Mouse (Mus musculus) ES-CJ7 (cell line): ENCODE measurements around the gene Rad51ap2.
A peak's percentile ranks its signal among the peaks of the same experiment; 100 is the strongest.

ENCODE experiments used
- DNase-seq: peaks from one replicate; pipeline ENCODE4 v3.0.0; 2011; ENCODE audit warnings: low read depth, low spot score

The Rad51ap2 gene

GRCm38 (mm10) chr12:11455549-11456194, at the start of gene Rad51ap2:
Rad51ap2 (plus strand) TSS chr12:11456079.
- DNase-seq: peak; percentile 95

- DNase-seq: no peak
Measured at GRCm38 (mm10) chr12:11407679-11408078, 48.2 kb upstream of the Rad51ap2 start.

- no peak for DNase-seq
Measured at GRCm38 (mm10) chr12:11418112-11418511, 37.8 kb upstream of the Rad51ap2 start.

GRCm38 (mm10) chr12:11427396-11427795, 28.5 kb upstream of the Rad51ap2 start:
- DNase-seq: no peak

- no peak for DNase-seq
Measured at GRCm38 (mm10) chr12:11433126-11433525, 22.8 kb upstream of the Rad51ap2 start.

- DNase-seq: no peak
Measured at GRCm38 (mm10) chr12:11433716-11434115, 22.2 kb upstream of the Rad51ap2 start.

GRCm38 (mm10) chr12:11434446-11434845, 21.4 kb upstream of the Rad51ap2 start:
- no peak for DNase-seq

- DNase-seq: no peak
Measured at GRCm38 (mm10) chr12:11435246-11436022, 20.4 kb upstream of the Rad51ap2 start.

- no peak for DNase-seq
Measured at GRCm38 (mm10) chr12:11436023-11436350, 19.9 kb upstream of the Rad51ap2 start.

GRCm38 (mm10) chr12:11436497-11437265, 19.2 kb upstream of the Rad51ap2 start, which contains the start of gene Vsnl1:
Vsnl1 (minus strand) TSS chr12:11436613.
- peak; percentile 85 for DNase-seq

- peak; percentile 95 for DNase-seq
Measured at GRCm38 (mm10) chr12:11437266-11437906, 18.5 kb upstream of the Rad51ap2 start.

GRCm38 (mm10) chr12:11437907-11438447, 17.9 kb upstream of the Rad51ap2 start:
- DNase-seq: no peak

- no peak for DNase-seq
Measured at GRCm38 (mm10) chr12:11454146-11454545, 1.7 kb upstream of the Rad51ap2 start.

- DNase-seq: no peak
Measured at GRCm38 (mm10) chr12:11456213-11456612, 334 bp downstream of the Rad51ap2 start.

- DNase-seq: no peak
Measured at GRCm38 (mm10) chr12:11456632-11457031, 753 bp downstream of the Rad51ap2 start.
